Mouse (Mus musculus) adrenal gland, adult 18-20 months (tissue): ENCODE data around the gene Glb1l2. TPM values are rescaled to one million over a fixed set of nuclear protein-coding genes. Genes with fewer than 3 reads are reported as not detected.

ENCODE experiments used
- DNase-seq, 2 experiments: peaks; one replicate each; pipeline ENCODE4 v3.0.0; 2021 to 2022; ENCODE audit warnings: low spot score in 2 of 2
- total RNA-seq, 2 experiments: library from RNA; stranded (reverse); gene quantifications; 1 replicate in 1 of 2; 2 replicates in 1 of 2; pipeline ENCODE4 v1.2.3; 2021

Glb1l2 gene
- total RNA-seq, 2 experiments from 2014 or later = 5.5 to 19.8 TPM

GRCm38 (mm10) chr9:26733206-26733891, 72.9 kb downstream of the Glb1l2 start, which contains the start of gene B3gat1:
TSS of gene B3gat1 (plus strand) at chr9:26733728.
- peak in 1 of 2 experiments; percentile 2 for DNase-seq

GRCm38 (mm10) chr9:26728556-26728955, 77.7 kb downstream of the Glb1l2 start:
- no peak for DNase-seq

GRCm38 (mm10) chr9:26727445-26727844, 78.8 kb downstream of the Glb1l2 start:
- DNase-seq = peak in 1 of 2 experiments; percentile 21

- no peak for DNase-seq
Observed at GRCm38 (mm10) chr9:26725709-26726108, 80.6 kb downstream of the Glb1l2 start.

GRCm38 (mm10) chr9:26721771-26722170, 84.5 kb downstream of the Glb1l2 start:
- no peak for DNase-seq

GRCm38 (mm10) chr9:26718388-26718787, 87.9 kb downstream of the Glb1l2 start:
- DNase-seq = no peak

Other genes with a start within 250 kb of the Glb1l2 start
- gene B3gat1, start 72.7 kb downstream of the Glb1l2 start, total RNA-seq = under 1 TPM; 0.80 to 0.90 TPM
- 1 to 10 TPM; 1.3 to 2.7 TPM for gene Glb1l3, start 54.4 kb upstream of the Glb1l2 start, total RNA-seq
- gene Gm1110, start 116.6 kb upstream of the Glb1l2 start, total RNA-seq = not detected
- 10 to 100 TPM; 66.9 to 74.2 TPM for gene Acad8, start 193.1 kb upstream of the Glb1l2 start, total RNA-seq
- gene Thyn1, start 193.2 kb upstream of the Glb1l2 start, total RNA-seq = 10 to 100 TPM; 40.0 to 42.9 TPM
- 10 to 100 TPM; 29.1 to 36.7 TPM for gene Vps26b, start 223.6 kb upstream of the Glb1l2 start, total RNA-seq
- gene Ncapd3, start 223.7 kb upstream of the Glb1l2 start, total RNA-seq = 10 to 100 TPM in 1 of 2 experiments, 1 to 10 TPM in 1; 8.7 to 12.0 TPM